Mouse (Mus musculus) naive thymus-derived CD4-positive, alpha-beta T cell, adult 2 months (primary cell): Measurements from ENCODE around the gene Serpina3n.
"Not testable (repeated sequence)": the region's sequence is repeated elsewhere in the genome, so short reads cannot be mapped to it uniquely, and the experiment has no call there.

ENCODE experiments used
- DNase-seq: peaks from one replicate; pipeline ENCODE4 v3.0.0-alpha.2; 2011; ENCODE audit warnings: low read depth

Serpina3n gene

DNA sequence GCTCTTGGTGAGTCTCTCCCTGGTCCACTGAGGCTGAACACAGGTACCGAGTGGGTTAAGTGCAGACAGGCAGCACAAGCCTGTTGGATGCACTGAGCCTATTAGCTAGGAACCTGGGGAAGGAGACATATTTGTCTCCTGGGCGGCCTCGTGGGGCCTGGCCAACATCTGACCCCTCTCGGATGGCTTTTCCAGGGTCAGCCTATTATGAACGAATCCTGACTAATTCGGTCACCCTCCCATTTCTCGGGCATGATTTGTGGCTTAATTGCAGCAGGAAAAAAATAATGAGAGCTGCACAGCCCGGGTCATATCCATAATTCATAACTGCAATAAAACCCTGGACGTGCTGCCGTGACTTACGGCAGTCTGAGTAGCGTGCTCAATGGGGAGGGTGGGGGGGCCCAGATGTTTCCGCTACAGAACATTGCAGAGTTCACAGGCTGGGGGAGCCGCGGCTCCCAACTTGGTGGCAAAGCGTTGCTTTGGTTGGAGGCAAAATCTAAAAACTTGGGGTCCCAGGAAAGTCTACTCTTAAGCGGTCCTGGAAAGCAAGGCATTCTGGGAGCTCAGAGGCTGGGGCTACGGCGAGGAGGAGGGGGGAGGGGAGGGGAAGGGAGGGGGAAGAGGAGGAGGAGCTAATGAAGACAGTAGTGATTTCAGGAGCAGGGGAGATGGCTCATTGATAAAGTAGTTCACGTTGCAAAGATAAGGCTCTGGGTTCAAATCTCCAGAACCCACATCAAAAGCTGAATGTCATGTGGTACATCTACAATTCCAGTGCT is 27.6 kb downstream of the Serpina3n start:
- DNase-seq = no peak

DNA sequence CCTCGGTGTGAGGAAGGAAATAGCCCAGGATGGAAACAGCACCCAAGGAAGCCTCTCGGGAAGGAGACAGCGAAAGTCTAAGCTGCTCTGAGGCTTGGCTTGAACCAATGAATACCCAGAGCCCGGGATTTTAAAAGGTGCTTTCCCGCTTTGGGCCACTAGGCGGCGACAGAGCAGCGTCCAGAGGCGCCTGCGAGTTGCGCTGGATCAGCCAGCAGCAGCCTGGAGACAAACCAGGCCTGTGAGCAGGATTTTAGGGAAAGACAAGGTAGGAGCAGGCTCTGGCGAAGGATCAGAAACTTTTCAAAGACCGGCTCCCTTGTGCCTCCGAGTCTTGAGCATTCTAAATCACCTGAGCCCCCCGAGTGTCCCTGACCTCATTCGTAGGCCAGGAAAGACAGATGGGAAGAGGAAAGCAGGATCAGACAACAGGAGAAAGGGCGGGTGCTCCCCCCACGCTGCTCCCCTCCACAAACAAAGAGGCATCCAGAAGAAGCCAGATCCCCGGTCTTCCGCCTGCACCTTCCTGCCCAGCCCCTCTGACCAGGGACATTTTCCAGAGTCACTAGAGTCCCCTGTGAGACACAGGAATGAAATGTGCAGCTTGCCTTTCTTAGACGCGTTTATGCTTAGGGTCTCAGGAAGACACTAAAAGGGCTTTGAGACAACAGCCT is 33.7 kb downstream of the Serpina3n start:
- DNase-seq = peak; percentile 24

DNA sequence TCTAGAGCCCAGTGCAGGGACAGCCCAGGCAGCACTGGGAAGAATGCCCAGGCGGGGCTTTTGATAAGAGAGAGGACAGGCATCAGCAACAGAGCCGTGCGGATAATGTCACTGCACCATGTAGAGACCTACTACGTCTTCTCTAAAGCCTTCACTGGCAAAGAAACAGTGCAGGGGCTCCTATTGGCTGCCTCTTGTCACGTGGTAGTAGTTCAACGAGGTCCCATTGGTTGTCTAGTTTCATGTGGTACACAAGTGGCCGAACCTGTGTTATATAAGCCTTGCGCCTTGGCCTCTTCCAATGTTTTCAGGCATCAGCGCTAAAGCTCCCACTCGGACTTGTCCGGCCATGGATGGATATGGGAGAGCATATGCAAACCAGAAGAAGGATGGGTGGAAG is 37.2 kb downstream of the Serpina3n start:
- DNase-seq = no peak

DNA sequence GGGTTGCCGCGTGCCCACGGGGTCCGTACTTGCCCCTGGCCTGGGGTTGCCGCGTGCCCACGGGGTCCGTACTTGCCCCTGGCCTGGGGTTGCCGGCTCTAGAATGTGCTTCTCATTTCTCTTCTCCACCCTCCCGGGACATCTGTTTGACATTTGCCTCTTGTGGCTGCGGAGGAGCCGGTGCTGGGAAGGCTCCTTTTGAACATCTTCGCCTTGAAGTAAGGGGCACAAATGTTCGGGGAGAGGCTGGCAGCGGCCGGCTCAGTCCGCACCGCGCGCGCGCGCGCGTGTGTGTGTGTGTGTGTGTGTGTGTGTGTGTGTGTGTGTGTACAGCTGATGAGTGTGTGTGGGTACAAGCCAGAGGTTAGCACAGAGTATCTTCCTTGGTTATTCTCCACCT is 40.5 kb downstream of the Serpina3n start:
- not testable (repeated sequence) for DNase-seq

DNA sequence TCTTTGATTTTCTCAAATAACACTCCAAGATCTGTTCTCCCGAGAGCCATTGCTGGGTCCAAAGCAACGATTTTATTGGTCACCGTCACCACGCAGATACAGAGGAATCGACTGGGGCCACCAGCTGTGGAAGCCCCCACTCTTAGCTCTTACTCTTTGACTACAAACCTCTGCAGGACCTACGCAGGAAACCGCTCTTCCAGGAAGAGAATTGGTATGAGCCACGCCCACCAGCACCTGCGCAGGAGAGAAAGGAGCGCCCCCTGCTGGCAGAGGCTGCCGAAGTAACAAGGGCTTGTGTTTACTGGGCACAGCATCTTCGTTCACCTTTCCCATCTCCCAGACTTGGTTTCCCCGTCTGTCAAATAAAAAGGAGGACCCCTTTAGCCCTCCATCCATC is 41.6 kb downstream of the Serpina3n start:
- DNase-seq = peak; percentile 15

DNA sequence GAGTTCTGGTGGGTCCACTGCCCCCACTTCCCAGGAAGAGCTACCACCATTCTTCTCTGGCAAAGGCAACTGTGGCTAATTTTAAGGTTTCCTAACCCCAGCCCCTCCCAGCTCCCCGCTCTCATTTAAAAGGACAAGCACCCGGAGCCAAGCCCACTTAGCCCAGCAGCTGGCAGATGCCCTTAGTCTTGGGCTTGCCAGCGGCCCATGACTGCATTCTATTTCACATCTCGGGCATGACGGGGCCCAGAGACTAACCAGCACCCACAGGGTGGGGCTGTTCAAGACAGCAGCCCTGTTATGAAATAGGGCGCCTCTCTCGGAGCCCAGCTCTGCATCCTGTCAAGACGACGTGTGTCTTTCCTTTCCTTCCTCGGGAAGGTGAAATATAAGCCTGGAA is 43.7 kb downstream of the Serpina3n start:
- no peak for DNase-seq

DNA sequence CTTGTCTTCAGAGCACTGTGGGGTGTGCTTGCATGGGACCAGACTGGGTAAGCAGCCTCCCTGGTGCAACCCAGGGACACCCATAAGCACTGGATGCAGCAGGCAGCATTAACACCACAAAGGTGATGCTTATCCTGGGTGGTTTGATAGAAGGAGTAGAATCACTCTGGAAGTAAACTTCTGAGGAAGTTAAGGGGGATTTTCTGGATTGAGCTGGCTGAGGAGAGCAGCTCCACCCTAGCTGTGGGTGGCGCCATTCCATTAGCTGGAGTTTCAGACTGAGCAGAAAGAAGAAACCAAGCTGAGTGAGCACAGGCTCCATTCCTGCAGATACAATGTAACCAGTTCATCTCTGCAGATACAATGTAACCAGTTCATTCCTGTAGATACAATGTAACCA is 46.5 kb downstream of the Serpina3n start:
- no peak for DNase-seq

DNA sequence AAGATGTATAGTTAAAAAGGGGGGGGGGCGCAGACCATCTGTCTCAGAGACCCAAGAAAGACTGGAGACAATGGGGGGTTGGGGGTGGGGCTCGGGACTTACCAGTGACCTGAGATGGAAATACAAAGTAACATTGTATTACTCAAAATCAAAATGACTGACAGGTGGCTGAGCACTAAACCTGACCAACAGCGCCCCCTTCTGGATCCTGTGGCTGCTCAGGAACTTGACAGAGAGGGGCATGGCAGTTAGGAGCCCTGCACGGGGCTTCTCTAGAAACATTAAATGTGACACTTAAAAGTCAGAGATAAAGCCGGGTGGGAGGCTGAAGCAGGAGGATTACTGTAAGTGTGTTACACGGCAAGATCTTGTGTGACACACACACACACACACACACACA is 52.8 kb downstream of the Serpina3n start:
- no peak for DNase-seq

DNA sequence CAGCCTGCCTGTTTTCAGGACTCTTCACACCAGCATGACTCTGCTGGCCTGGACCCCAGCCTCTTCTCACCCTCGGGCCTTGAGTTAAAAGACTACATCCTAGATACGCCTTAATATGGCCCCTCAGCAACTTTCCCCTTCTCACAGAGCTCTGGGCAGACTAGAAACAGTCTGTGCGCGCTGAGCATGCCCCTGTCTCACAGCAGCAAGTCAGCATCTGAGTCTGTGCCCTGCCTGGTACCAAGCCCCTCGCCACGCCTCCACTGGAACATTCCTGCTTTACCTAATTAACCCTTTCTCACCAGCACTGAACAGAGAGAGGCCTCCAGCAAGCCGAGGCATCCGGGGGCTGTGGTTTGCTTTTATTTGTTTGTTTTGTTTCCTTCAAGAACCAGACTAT is 54.8 kb downstream of the Serpina3n start:
- DNase-seq = no peak
